ENCODE assay signal across 12 mouse cellular contexts in genomic region chr12:33181875-33182274, GRCm38 (mm10).
"Had no signal": no experiment of that assay in that cellular context is flagged by ENCODE, and none has a peak within 500 bp of the region (broad histone marks: within the 10 kb centered on the region; RNA-seq: fewer than 3 reads in every experiment).

No protein-coding gene starts in this region.

- H3K4me2 ChIP-seq: liver, embryonic 11.5 days; liver, embryonic 15.5 days; midbrain, embryonic 13.5 days; neural tube, embryonic 15.5 days had no signal

- H3K27ac ChIP-seq: kidney, postnatal 0 days; layer of hippocampus, adult 2 months; limb, embryonic 10.5 days; liver, embryonic 15.5 days; midbrain, embryonic 13.5 days; neural tube, embryonic 15.5 days had no signal

- H3K4me3 ChIP-seq: layer of hippocampus, adult 2 months; limb, embryonic 10.5 days; liver, embryonic 15.5 days; midbrain, embryonic 13.5 days; neural tube, embryonic 15.5 days had no signal

- DNase-seq: lung, adult 2 months; lung, postnatal 36 days; right cerebral cortex, postnatal 4 days; spleen, adult 18-20 months; thymus, adult 18-20 months had no signal

- H3K36me3 ChIP-seq: limb, embryonic 10.5 days; liver, embryonic 15.5 days; midbrain, embryonic 13.5 days; neural tube, embryonic 15.5 days had no signal

- H3K27me3 ChIP-seq: liver, embryonic 15.5 days; midbrain, embryonic 13.5 days; neural tube, embryonic 15.5 days had no signal

- H3K9me3 ChIP-seq: limb, embryonic 10.5 days; liver, embryonic 15.5 days; midbrain, embryonic 13.5 days; neural tube, embryonic 15.5 days had no signal

- H3K9ac ChIP-seq: liver, embryonic 15.5 days; midbrain, embryonic 13.5 days; neural tube, embryonic 15.5 days had no signal
